Mouse (Mus musculus) brain, embryonic 14.5 days (tissue): ENCODE data around the gene Commd1.

Source experiments
- CTCF ChIP-seq: fragments of 200-500 bp; IDR thresholded peaks from 2 replicates; pipeline ENCODE4 v1.5.1; 2012; ENCODE audit warnings: inconsistent platforms, mild to moderate bottlenecking, moderate library complexity, borderline replicate concordance; ENCODE audit not compliant: insufficient read depth, insufficient read length; ENCODE audit errors: extremely low read depth
- POLR2A ChIP-seq: fragments of 200-500 bp; IDR thresholded peaks from 2 replicates; pipeline ENCODE4 v1.6.1; 2012; ENCODE audit warnings: mild to moderate bottlenecking, inconsistent platforms, borderline replicate concordance; ENCODE audit not compliant: poor library complexity, insufficient read depth, insufficient read length, severe bottlenecking; ENCODE audit errors: extremely low read depth

- TF ChIP-seq CTCF (no peak), POLR2A (no peak)
These were observed 12.1 kb upstream of the Commd1 start for GRCm38 (mm10) chr11:22994271-22994670.
